Comparison of ENCODE assay signal across 32 mouse cellular contexts in genomic region chr7:28897661-28898060, GRCm38 (mm10). TPM values are rescaled to one million over a fixed set of nuclear protein-coding genes. Genes with fewer than 3 reads are reported as not detected.
"Had no signal": no experiment of that assay in that cellular context is flagged by ENCODE, and none has a peak within 500 bp of the region (broad histone marks: within the 10 kb centered on the region; RNA-seq: fewer than 3 reads in every experiment).

No protein-coding gene starts in this region.

- H3K27ac ChIP-seq: limb, embryonic 10.5 days; limb, embryonic 12.5 days; limb, embryonic 13.5 days; limb, embryonic 15.5 days; liver, embryonic 12.5 days; liver, embryonic 13.5 days; liver, embryonic 14.5 days; liver, embryonic 15.5 days; lung, embryonic 15.5 days; macrophage; midbrain, embryonic 10.5 days; midbrain, embryonic 12.5 days; midbrain, embryonic 13.5 days; midbrain, embryonic 15.5 days; neural tube, embryonic 12.5 days had no signal

- H3K4me3 ChIP-seq: limb, embryonic 10.5 days; limb, embryonic 12.5 days; limb, embryonic 13.5 days; limb, embryonic 15.5 days; liver, embryonic 12.5 days; liver, embryonic 13.5 days; liver, embryonic 15.5 days; lung, embryonic 15.5 days; megakaryocyte, embryonic 14.5 days; midbrain, embryonic 10.5 days; midbrain, embryonic 12.5 days; midbrain, embryonic 13.5 days; midbrain, embryonic 15.5 days; neural tube, embryonic 12.5 days had no signal

- ATAC-seq: liver, embryonic 12.5 days; liver, postnatal 0 days; lung, postnatal 0 days; midbrain, embryonic 13.5 days; midbrain, embryonic 15.5 days; midbrain, embryonic 16.5 days had no signal

- H3K27me3 ChIP-seq: limb, embryonic 12.5 days; limb, embryonic 13.5 days; limb, embryonic 15.5 days; liver, embryonic 12.5 days; liver, embryonic 13.5 days; liver, embryonic 15.5 days; lung, embryonic 15.5 days; megakaryocyte, embryonic 14.5 days; midbrain, embryonic 12.5 days; midbrain, embryonic 13.5 days; midbrain, embryonic 15.5 days; neural tube, embryonic 12.5 days had no signal

- H3K9me3 ChIP-seq: limb, embryonic 10.5 days; limb, embryonic 12.5 days; limb, embryonic 13.5 days; limb, embryonic 15.5 days; liver, embryonic 12.5 days; liver, embryonic 13.5 days; liver, embryonic 15.5 days; lung, embryonic 15.5 days; megakaryocyte, embryonic 14.5 days; midbrain, embryonic 10.5 days; midbrain, embryonic 12.5 days; midbrain, embryonic 13.5 days; midbrain, embryonic 15.5 days; neural tube, embryonic 12.5 days had no signal

- H3K4me1 ChIP-seq: limb, embryonic 10.5 days; liver, embryonic 15.5 days; lung, embryonic 15.5 days; midbrain, embryonic 12.5 days; midbrain, embryonic 13.5 days; midbrain, embryonic 15.5 days; neural tube, embryonic 12.5 days had no signal

- H3K4me2 ChIP-seq: limb, embryonic 12.5 days; limb, embryonic 13.5 days; limb, embryonic 15.5 days; liver, embryonic 11.5 days; liver, embryonic 12.5 days; liver, embryonic 13.5 days; liver, embryonic 15.5 days; lung, embryonic 14.5 days; lung, embryonic 15.5 days; midbrain, embryonic 11.5 days; midbrain, embryonic 12.5 days; midbrain, embryonic 13.5 days; midbrain, embryonic 15.5 days; neural tube, embryonic 12.5 days had no signal

- H3K9ac ChIP-seq: limb, embryonic 12.5 days; limb, embryonic 13.5 days; limb, embryonic 15.5 days; liver, embryonic 12.5 days; liver, embryonic 13.5 days; liver, embryonic 14.5 days; liver, embryonic 15.5 days; liver, postnatal 0 days; lung, embryonic 14.5 days; lung, embryonic 15.5 days; midbrain, embryonic 12.5 days; midbrain, embryonic 13.5 days; midbrain, embryonic 15.5 days; neural tube, embryonic 12.5 days had no signal

- DNase-seq: left cerebral cortex, postnatal 4 days; liver; liver, embryonic 13.5 days; liver, postnatal 0 days; lung, adult 18-20 months; lung, adult 2 months; lung, embryonic 14.5 days; lung, postnatal 10 days; lung, postnatal 14 days; lung, postnatal 36 days; lung, postnatal 4 days; midbrain, embryonic 14.5 days had no signal

RNA-seq across cellular contexts. Expression of gene Lgals7, which starts 34.0 kb away (rescaled TPM):
- polyA plus RNA-seq: liver, adult 2 months; liver, embryonic 11.5 days; liver, embryonic 12.5 days; macrophage had no signal
